Mouse (Mus musculus) megakaryocyte, embryonic 14.5 days (primary cell): ENCODE results near the gene Msrb1.

Experiments used
- FLI1 ChIP-seq: IDR thresholded peaks from 2 replicates; pipeline ENCODE4 v1.6.1; 2012; ENCODE audit warnings: low read length, inconsistent platforms, mixed read lengths
- GATA1 ChIP-seq: IDR thresholded peaks from 3 replicates; pipeline ENCODE4 v1.6.1; 2012; ENCODE audit warnings: mixed read lengths, low read length, inconsistent platforms, borderline replicate concordance

DNA sequence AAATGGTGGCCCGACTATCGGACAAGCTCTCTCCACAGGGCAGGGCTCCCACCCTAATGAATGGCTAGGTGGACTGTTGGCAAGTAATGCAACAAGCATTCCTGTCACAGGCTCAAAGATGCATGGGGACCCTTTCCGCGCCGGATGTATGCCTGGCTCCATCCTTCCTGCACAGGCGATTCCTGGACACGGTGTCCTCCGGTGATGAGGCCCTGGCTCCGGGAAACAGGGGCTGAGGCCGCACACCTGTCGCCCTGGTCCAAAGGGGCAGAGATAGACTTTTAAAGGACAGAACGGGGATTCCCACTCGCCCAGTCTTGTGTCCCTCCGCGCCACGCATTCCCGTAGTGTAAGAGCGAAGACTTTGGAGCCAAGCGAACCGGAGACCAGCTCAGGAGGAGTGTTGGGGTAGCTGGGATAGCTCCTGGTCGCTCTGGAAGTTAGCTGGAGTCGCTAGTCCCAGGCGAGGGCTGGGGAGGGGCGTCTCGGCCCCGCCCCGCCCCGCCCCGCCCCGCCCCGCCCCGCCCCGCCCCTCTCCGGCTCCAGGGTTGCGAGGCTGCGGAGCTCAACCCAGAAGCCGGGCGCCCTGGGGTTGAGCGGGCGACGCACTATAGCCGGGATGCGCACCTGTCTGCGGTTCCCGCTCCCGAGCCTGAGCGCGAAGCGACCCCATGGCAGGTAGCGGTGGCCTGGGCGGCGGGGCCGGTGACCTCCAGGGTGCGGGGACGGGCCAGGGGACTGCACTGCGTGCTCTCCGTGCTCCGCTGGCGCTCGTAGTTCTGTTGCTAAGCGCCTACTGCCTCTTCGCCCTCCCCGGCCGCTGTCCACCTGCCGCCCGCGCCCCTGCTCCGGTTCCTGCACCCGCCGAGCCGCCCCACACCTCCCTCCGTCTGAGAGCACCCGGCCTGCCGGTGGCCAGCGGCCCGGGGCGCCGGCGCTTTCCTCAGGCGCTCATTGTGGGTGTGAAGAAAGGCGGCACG, 16.3 kb downstream of the Msrb1 start, which contains the start of gene Hs3st6:
- TF ChIP-seq GATA1: no peak
- TF ChIP-seq FLI1: no peak
